Mouse (Mus musculus): Measurements from ENCODE around the gene Olfr410. TPM values are rescaled to one million over a fixed set of nuclear protein-coding genes. Genes with fewer than 3 reads are reported as not detected.

Gene Olfr410
- polyA plus RNA-seq (2012; rRNA removed), result not detected in 2 replicates

- TF ChIP-seq CTCF (IDR thresholded peaks at IDR 0.05; ENCODE audit: borderline replicate concordance, extremely low read depth, insufficient read depth, insufficient read length), result no peak
- TF ChIP-seq POLR2A (IDR thresholded peaks at IDR 0.05; ENCODE audit: borderline replicate concordance, extremely low read depth, insufficient read depth, insufficient read length, poor library complexity, severe bottlenecking), result no peak
- DNase-seq (ENCODE audit: low read depth), result no peak
Observed at GRCm38 (mm10) chr11:74337931-74338330, at the start of gene Olfr410. Olfr410 (minus strand) TSS chr11:74338031.

GRCm38 (mm10) chr11:74387203-74387602 is 49.4 kb upstream of the Olfr410 start:
- TF ChIP-seq POLR2A (IDR thresholded peaks at IDR 0.05; ENCODE audit: borderline replicate concordance, extremely low read depth, insufficient read depth, insufficient read length, poor library complexity, severe bottlenecking), result no peak
- no peak for TF ChIP-seq CTCF (IDR thresholded peaks at IDR 0.05; ENCODE audit: borderline replicate concordance, extremely low read depth, insufficient read depth, insufficient read length)
- DNase-seq (ENCODE audit: low read depth), result no peak

- TF ChIP-seq CTCF (IDR thresholded peaks at IDR 0.05; ENCODE audit: borderline replicate concordance, extremely low read depth, insufficient read depth, insufficient read length) (no peak), POLR2A (IDR thresholded peaks at IDR 0.05; ENCODE audit: borderline replicate concordance, extremely low read depth, insufficient read depth, insufficient read length, poor library complexity, severe bottlenecking) (no peak)
- no peak for DNase-seq (ENCODE audit: low read depth)
Observed at GRCm38 (mm10) chr11:74385674-74386073, 47.8 kb upstream of the Olfr410 start.

GRCm38 (mm10) chr11:74379166-74379873 is 41.5 kb upstream of the Olfr410 start:
- TF ChIP-seq CTCF (IDR thresholded peaks at IDR 0.05; ENCODE audit: borderline replicate concordance, extremely low read depth, insufficient read depth, insufficient read length) (no peak), POLR2A (IDR thresholded peaks at IDR 0.05; ENCODE audit: borderline replicate concordance, extremely low read depth, insufficient read depth, insufficient read length, poor library complexity, severe bottlenecking) (no peak)
- DNase-seq (ENCODE audit: low read depth), result no peak

GRCm38 (mm10) chr11:74376847-74377246 is 39.0 kb upstream of the Olfr410 start:
- TF ChIP-seq CTCF (IDR thresholded peaks at IDR 0.05; ENCODE audit: borderline replicate concordance, extremely low read depth, insufficient read depth, insufficient read length) (peak; percentile 69; the same call in 1 of the 2 replicates), POLR2A (IDR thresholded peaks at IDR 0.05; ENCODE audit: borderline replicate concordance, extremely low read depth, insufficient read depth, insufficient read length, poor library complexity, severe bottlenecking) (no peak)
- DNase-seq (ENCODE audit: low read depth), result peak; percentile 90

- DNase-seq (ENCODE audit: low read depth), result peak; percentile 83
- TF ChIP-seq POLR2A (IDR thresholded peaks at IDR 0.05; ENCODE audit: borderline replicate concordance, extremely low read depth, insufficient read depth, insufficient read length, poor library complexity, severe bottlenecking) (no peak), CTCF (IDR thresholded peaks at IDR 0.05; ENCODE audit: borderline replicate concordance, extremely low read depth, insufficient read depth, insufficient read length) (peak; percentile 95)
Observed at GRCm38 (mm10) chr11:74371393-74372100, 33.7 kb upstream of the Olfr410 start.

GRCm38 (mm10) chr11:74361769-74362168 is 23.9 kb upstream of the Olfr410 start, which contains the start of gene Olfr412:
Olfr412 (plus strand) TSS chr11:74362069.
- TF ChIP-seq CTCF (IDR thresholded peaks at IDR 0.05; ENCODE audit: borderline replicate concordance, extremely low read depth, insufficient read depth, insufficient read length) (no peak), POLR2A (IDR thresholded peaks at IDR 0.05; ENCODE audit: borderline replicate concordance, extremely low read depth, insufficient read depth, insufficient read length, poor library complexity, severe bottlenecking) (no peak)
- DNase-seq (ENCODE audit: low read depth), result no peak

- DNase-seq (ENCODE audit: low read depth), result no peak
- TF ChIP-seq CTCF (IDR thresholded peaks at IDR 0.05; ENCODE audit: borderline replicate concordance, extremely low read depth, insufficient read depth, insufficient read length) (no peak), POLR2A (IDR thresholded peaks at IDR 0.05; ENCODE audit: borderline replicate concordance, extremely low read depth, insufficient read depth, insufficient read length, poor library complexity, severe bottlenecking) (no peak)
Observed at GRCm38 (mm10) chr11:74352550-74352949, 14.7 kb upstream of the Olfr410 start, which contains the start of gene Olfr411. Olfr411 (minus strand) TSS chr11:74352650.

- no peak for DNase-seq (ENCODE audit: low read depth)
- TF ChIP-seq POLR2A (IDR thresholded peaks at IDR 0.05; ENCODE audit: borderline replicate concordance, extremely low read depth, insufficient read depth, insufficient read length, poor library complexity, severe bottlenecking), result no peak
- no peak for TF ChIP-seq CTCF (IDR thresholded peaks at IDR 0.05; ENCODE audit: borderline replicate concordance, extremely low read depth, insufficient read depth, insufficient read length)
Observed at GRCm38 (mm10) chr11:74328781-74329180, 9.1 kb downstream of the Olfr410 start.

- DNase-seq (ENCODE audit: low read depth), result no peak
- TF ChIP-seq CTCF (IDR thresholded peaks at IDR 0.05; ENCODE audit: borderline replicate concordance, extremely low read depth, insufficient read depth, insufficient read length), result no peak
- no peak for TF ChIP-seq POLR2A (IDR thresholded peaks at IDR 0.05; ENCODE audit: borderline replicate concordance, extremely low read depth, insufficient read depth, insufficient read length, poor library complexity, severe bottlenecking)
Observed at GRCm38 (mm10) chr11:74326044-74326443, 11.8 kb downstream of the Olfr410 start.

GRCm38 (mm10) chr11:74287256-74287655 is 50.6 kb downstream of the Olfr410 start:
- no peak for DNase-seq (ENCODE audit: low read depth)
- no peak for TF ChIP-seq POLR2A (IDR thresholded peaks at IDR 0.05; ENCODE audit: borderline replicate concordance, extremely low read depth, insufficient read depth, insufficient read length, poor library complexity, severe bottlenecking)
- no peak for TF ChIP-seq CTCF (IDR thresholded peaks at IDR 0.05; ENCODE audit: borderline replicate concordance, extremely low read depth, insufficient read depth, insufficient read length)
